Mouse (Mus musculus): ENCODE measurements around the gene Smad1. TPM values are rescaled to one million over a fixed set of nuclear protein-coding genes. Genes with fewer than 3 reads are reported as not detected.

Gene Smad1
- polyA plus RNA-seq, 1 experiment from 2014 or later = 73.5 TPM

GRCm38 (mm10) chr8:79331571-79331970, 67.7 kb downstream of the Smad1 start:
- 77% methylated on average over 2 of the region's 2 CpGs for WGBS
- no peaks in the 10 kb centered on the region for H3K27me3 ChIP-seq (ENCODE audit: control insufficient read depth, insufficient read depth, low read length)

GRCm38 (mm10) chr8:79331017-79331416, 68.3 kb downstream of the Smad1 start:
- H3K4me2 ChIP-seq (ENCODE audit: low read depth, low read length) = no peak overlapping the region
- no peak overlapping the region for H3K9ac ChIP-seq (replicated peaks; ENCODE audit: low read depth, low read length)
- H3K9me3 ChIP-seq (ENCODE audit: control insufficient read depth, low read length) = no peaks in the 10 kb centered on the region
- 84% methylated on average over 9 of the region's 9 CpGs for WGBS
- no peak overlapping the region for H3K4me3 ChIP-seq (ENCODE audit: low read depth, low read length)
- no peaks in the 10 kb centered on the region for H3K4me1 ChIP-seq (ENCODE audit: control insufficient read depth, insufficient read depth, low read length)
- H3K27me3 ChIP-seq (ENCODE audit: control insufficient read depth, insufficient read depth, low read length) = no peaks in the 10 kb centered on the region
- H3K36me3 ChIP-seq (ENCODE audit: control insufficient read depth, insufficient read depth, low read length) = 0 out of 2 replicates have a peak, but pooled peaks cover 4% of the 10 kb centered on the region
- no peak for ATAC-seq (ENCODE audit: low read depth)
- H3K27ac ChIP-seq (ENCODE audit: low read depth, low read length) = no peak overlapping the region

More at GRCm38 (mm10) chr8:79331571-79331970, 67.7 kb downstream of the Smad1 start:
- Histone ChIP-seq H3K4me3 (ENCODE audit: low read depth, low read length) (no peak overlapping the region), H3K9ac (replicated peaks; ENCODE audit: low read depth, low read length) (no peak overlapping the region), H3K27ac (ENCODE audit: low read depth, low read length) (no peak overlapping the region), H3K9me3 (ENCODE audit: control insufficient read depth, low read length) (no peaks in the 10 kb centered on the region), H3K36me3 (ENCODE audit: control insufficient read depth, insufficient read depth, low read length) (0 out of 2 replicates have a peak, but pooled peaks cover 4% of the 10 kb centered on the region), H3K4me2 (ENCODE audit: low read depth, low read length) (no peak overlapping the region), H3K4me1 (ENCODE audit: control insufficient read depth, insufficient read depth, low read length) (no peaks in the 10 kb centered on the region)
- no peak for ATAC-seq (ENCODE audit: low read depth)

GRCm38 (mm10) chr8:79329735-79330134, 69.6 kb downstream of the Smad1 start:
- Histone ChIP-seq H3K9ac (replicated peaks; ENCODE audit: low read depth, low read length) (no peak overlapping the region), H3K9me3 (ENCODE audit: control insufficient read depth, low read length) (no peaks in the 10 kb centered on the region), H3K4me1 (ENCODE audit: control insufficient read depth, insufficient read depth, low read length) (no peaks in the 10 kb centered on the region), H3K27ac (ENCODE audit: low read depth, low read length) (no peak overlapping the region), H3K4me2 (ENCODE audit: low read depth, low read length) (no peak overlapping the region), H3K36me3 (ENCODE audit: control insufficient read depth, insufficient read depth, low read length) (no peaks in the 10 kb centered on the region), H3K27me3 (ENCODE audit: control insufficient read depth, insufficient read depth, low read length) (no peaks in the 10 kb centered on the region), H3K4me3 (ENCODE audit: low read depth, low read length) (no peak overlapping the region)
- WGBS = 79% methylated on average over 2 of the region's 2 CpGs
- no peak for ATAC-seq (ENCODE audit: low read depth)

GRCm38 (mm10) chr8:79329182-79329581, 70.1 kb downstream of the Smad1 start:
- H3K27me3 ChIP-seq (ENCODE audit: control insufficient read depth, insufficient read depth, low read length) = no peaks in the 10 kb centered on the region
- no peak overlapping the region for H3K4me2 ChIP-seq (ENCODE audit: low read depth, low read length)
- H3K4me1 ChIP-seq (ENCODE audit: control insufficient read depth, insufficient read depth, low read length) = no peaks in the 10 kb centered on the region
- no peak for ATAC-seq (ENCODE audit: low read depth)
- no peak overlapping the region for H3K4me3 ChIP-seq (ENCODE audit: low read depth, low read length)
- H3K36me3 ChIP-seq (ENCODE audit: control insufficient read depth, insufficient read depth, low read length) = no peaks in the 10 kb centered on the region
- H3K9me3 ChIP-seq (ENCODE audit: control insufficient read depth, low read length) = no peaks in the 10 kb centered on the region
- H3K27ac ChIP-seq (ENCODE audit: low read depth, low read length) = no peak overlapping the region
- WGBS = 90% methylated on average over 4 of the region's 4 CpGs
- no peak overlapping the region for H3K9ac ChIP-seq (replicated peaks; ENCODE audit: low read depth, low read length)

- H3K36me3 ChIP-seq (ENCODE audit: control insufficient read depth, insufficient read depth, low read length) = no peaks in the 10 kb centered on the region
- no peak overlapping the region for H3K4me2 ChIP-seq (ENCODE audit: low read depth, low read length)
- no peaks in the 10 kb centered on the region for H3K27me3 ChIP-seq (ENCODE audit: control insufficient read depth, insufficient read depth, low read length)
- 82% methylated on average over 6 of the region's 6 CpGs for WGBS
- H3K27ac ChIP-seq (ENCODE audit: low read depth, low read length) = no peak overlapping the region
- no peak overlapping the region for H3K4me3 ChIP-seq (ENCODE audit: low read depth, low read length)
- H3K9ac ChIP-seq (replicated peaks; ENCODE audit: low read depth, low read length) = no peak overlapping the region
- ATAC-seq (ENCODE audit: low read depth) = no peak
- no peaks in the 10 kb centered on the region for H3K9me3 ChIP-seq (ENCODE audit: control insufficient read depth, low read length)
- no peaks in the 10 kb centered on the region for H3K4me1 ChIP-seq (ENCODE audit: control insufficient read depth, insufficient read depth, low read length)
Measured at GRCm38 (mm10) chr8:79325510-79325909, 73.8 kb downstream of the Smad1 start.

GRCm38 (mm10) chr8:79324928-79325327, 74.4 kb downstream of the Smad1 start:
- ATAC-seq (ENCODE audit: low read depth) = no peak
- Histone ChIP-seq H3K4me2 (ENCODE audit: low read depth, low read length) (no peak overlapping the region), H3K27ac (ENCODE audit: low read depth, low read length) (no peak overlapping the region), H3K9me3 (ENCODE audit: control insufficient read depth, low read length) (no peaks in the 10 kb centered on the region), H3K9ac (replicated peaks; ENCODE audit: low read depth, low read length) (no peak overlapping the region), H3K4me1 (ENCODE audit: control insufficient read depth, insufficient read depth, low read length) (no peaks in the 10 kb centered on the region), H3K36me3 (ENCODE audit: control insufficient read depth, insufficient read depth, low read length) (no peaks in the 10 kb centered on the region), H3K27me3 (ENCODE audit: control insufficient read depth, insufficient read depth, low read length) (no peaks in the 10 kb centered on the region), H3K4me3 (ENCODE audit: low read depth, low read length) (no peak overlapping the region)
- 81% methylated on average over 5 of the region's 5 CpGs for WGBS

GRCm38 (mm10) chr8:79324036-79324435, 75.3 kb downstream of the Smad1 start:
- no peak overlapping the region for H3K9ac ChIP-seq (replicated peaks; ENCODE audit: low read depth, low read length)
- H3K9me3 ChIP-seq (ENCODE audit: control insufficient read depth, low read length) = no peaks in the 10 kb centered on the region
- no peaks in the 10 kb centered on the region for H3K36me3 ChIP-seq (ENCODE audit: control insufficient read depth, insufficient read depth, low read length)
- no peaks in the 10 kb centered on the region for H3K27me3 ChIP-seq (ENCODE audit: control insufficient read depth, insufficient read depth, low read length)
- H3K4me3 ChIP-seq (ENCODE audit: low read depth, low read length) = no peak overlapping the region
- H3K4me2 ChIP-seq (ENCODE audit: low read depth, low read length) = no peak overlapping the region
- 70% methylated on average over 3 of the region's 3 CpGs for WGBS
- H3K27ac ChIP-seq (ENCODE audit: low read depth, low read length) = no peak overlapping the region
- ATAC-seq (ENCODE audit: low read depth) = no peak
- H3K4me1 ChIP-seq (ENCODE audit: control insufficient read depth, insufficient read depth, low read length) = no peaks in the 10 kb centered on the region

GRCm38 (mm10) chr8:79323121-79323520, 76.2 kb downstream of the Smad1 start:
- 71% methylated on average over 7 of the region's 7 CpGs for WGBS

GRCm38 (mm10) chr8:79310801-79311200, 88.5 kb downstream of the Smad1 start:
- Histone ChIP-seq H3K9me3 (ENCODE audit: control insufficient read depth, low read length) (no peaks in the 10 kb centered on the region), H3K27ac (ENCODE audit: low read depth, low read length) (no peak overlapping the region), H3K4me1 (ENCODE audit: control insufficient read depth, insufficient read depth, low read length) (no peaks in the 10 kb centered on the region), H3K27me3 (ENCODE audit: control insufficient read depth, insufficient read depth, low read length) (no peaks in the 10 kb centered on the region), H3K9ac (replicated peaks; ENCODE audit: low read depth, low read length) (no peak overlapping the region), H3K4me2 (ENCODE audit: low read depth, low read length) (no peak overlapping the region), H3K4me3 (ENCODE audit: low read depth, low read length) (no peak overlapping the region), H3K36me3 (ENCODE audit: control insufficient read depth, insufficient read depth, low read length) (no peaks in the 10 kb centered on the region)
- WGBS = 72% methylated on average over 2 of the region's 2 CpGs
- no peak for ATAC-seq (ENCODE audit: low read depth)

More at GRCm38 (mm10) chr8:79323121-79323520, 76.2 kb downstream of the Smad1 start:
- H3K9me3 ChIP-seq (ENCODE audit: control insufficient read depth, low read length) = no peaks in the 10 kb centered on the region
- H3K27me3 ChIP-seq (ENCODE audit: control insufficient read depth, insufficient read depth, low read length) = no peaks in the 10 kb centered on the region
- no peak overlapping the region for H3K9ac ChIP-seq (replicated peaks; ENCODE audit: low read depth, low read length)
- H3K4me1 ChIP-seq (ENCODE audit: control insufficient read depth, insufficient read depth, low read length) = no peaks in the 10 kb centered on the region
- no peak overlapping the region for H3K27ac ChIP-seq (ENCODE audit: low read depth, low read length)
- no peak overlapping the region for H3K4me2 ChIP-seq (ENCODE audit: low read depth, low read length)
- H3K36me3 ChIP-seq (ENCODE audit: control insufficient read depth, insufficient read depth, low read length) = no peaks in the 10 kb centered on the region
- no peak overlapping the region for H3K4me3 ChIP-seq (ENCODE audit: low read depth, low read length)
- ATAC-seq (ENCODE audit: low read depth) = no peak

Measured in neural tube, embryonic 14.5 days (tissue).